Mouse (Mus musculus) neural tube, embryonic 11.5 days (tissue): Measurements from ENCODE around the gene Hnrnpa2b1. TPM values are rescaled to one million over a fixed set of nuclear protein-coding genes. Genes with fewer than 3 reads are reported as not detected.

ENCODE experiments used
- ATAC-seq: fragments of 200-750 bp; cut with Nextera tagmentation; 2 replicates; pipeline ENCODE4 v1.8.0; 2017; ENCODE audit warnings: moderate number of reproducible peaks, mild to moderate bottlenecking, moderate TSS enrichment, moderate library complexity; ENCODE audit not compliant: insufficient read depth, low FRiP score, low TSS enrichment
- DNase-seq: peaks from one replicate; pipeline ENCODE4 v3.0.0-alpha.2; 2015; ENCODE audit warnings: low spot score
- H3K27ac ChIP-seq: fragments of 300-500 bp; sonication (generic); 2 replicates; pipeline ENCODE4 v1.5.1; 2014; ENCODE audit warnings: low read depth, mild to moderate bottlenecking, low read length
- H3K27me3 ChIP-seq: fragments of 300-500 bp; sonication (generic); 2 replicates; pipeline ENCODE4 v1.6.1; 2014; ENCODE audit warnings: mild to moderate bottlenecking, low read length, mixed read lengths; ENCODE audit not compliant: control insufficient read depth, insufficient read depth
- H3K36me3 ChIP-seq: fragments of 300-500 bp; sonication (generic); 2 replicates; pipeline ENCODE4 v1.6.1; 2014; ENCODE audit warnings: mild to moderate bottlenecking, low read length, moderate library complexity, mixed read lengths; ENCODE audit not compliant: control insufficient read depth, insufficient read depth
- H3K4me1 ChIP-seq: fragments of 300-500 bp; sonication (generic); 2 replicates; pipeline ENCODE4 v1.6.1; 2014; ENCODE audit warnings: low read length, mixed read lengths; ENCODE audit not compliant: control insufficient read depth, insufficient read depth
- H3K4me2 ChIP-seq: fragments of 300-500 bp; sonication (generic); 2 replicates; pipeline ENCODE4 v1.6.1; 2014; ENCODE audit warnings: low read depth, mild to moderate bottlenecking, moderate library complexity
- H3K4me3 ChIP-seq: fragments of 300-500 bp; sonication (generic); 2 replicates; pipeline ENCODE4 v1.5.1; 2014; ENCODE audit warnings: low read depth, low read length
- H3K9ac ChIP-seq: fragments of 300-500 bp; sonication (generic); 2 replicates; pipeline ENCODE4 v1.6.1; 2014; ENCODE audit warnings: mild to moderate bottlenecking, low read length
- H3K9me3 ChIP-seq: fragments of 300-500 bp; sonication (generic); 2 replicates; pipeline ENCODE4 v1.6.1; 2016; ENCODE audit warnings: low read length; ENCODE audit not compliant: control insufficient read depth
- WGBS: fragments of 180-500 bp; shearing (Covaris S2); extraction: QIAGEN DNeasy Blood & Tissue Kit; methylation state at CpG from one replicate; pipeline ENCODE4 v1.1.7; 2014; 5-methylcytosine and 5-hydroxymethylcytosine counted together
- polyA plus RNA-seq: library from polyadenylated mRNA; unstranded; fragments of >200 nt; fragmentation: Nextera tagmentation; extraction: Ambion mirVana; gene quantifications from 2 replicates; pipeline ENCODE4 v1.2.1, GENCODE M21; 2014

The Hnrnpa2b1 gene
- polyA plus RNA-seq, 1 experiment from 2014 or later = 1,608 TPM

DNA sequence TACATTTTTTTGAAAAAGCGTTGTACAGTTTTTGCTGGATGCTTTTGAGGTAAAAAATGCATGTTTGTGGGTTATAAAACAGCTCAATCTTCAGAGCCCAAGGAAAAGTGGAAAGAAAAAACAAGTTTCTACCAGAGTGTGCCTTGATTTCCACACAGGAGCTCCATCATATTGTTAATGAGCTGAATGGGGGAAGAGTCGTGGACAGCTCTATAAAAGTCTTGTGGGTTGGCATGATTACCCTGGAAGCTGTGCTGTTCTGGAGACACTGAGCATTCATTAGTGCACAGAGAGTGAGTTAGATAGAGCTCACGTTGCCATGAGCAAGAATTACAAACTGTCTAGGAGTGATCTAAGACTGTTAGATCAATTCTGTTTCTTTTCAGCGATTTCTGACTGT lies 2.5 kb upstream of the Hnrnpa2b1 start:
- DNase-seq = no peak
- ATAC-seq = no peak
- peaks cover 9% of the 10 kb centered on the region; the same call in 1 of the 2 replicates for H3K36me3 ChIP-seq

DNA sequence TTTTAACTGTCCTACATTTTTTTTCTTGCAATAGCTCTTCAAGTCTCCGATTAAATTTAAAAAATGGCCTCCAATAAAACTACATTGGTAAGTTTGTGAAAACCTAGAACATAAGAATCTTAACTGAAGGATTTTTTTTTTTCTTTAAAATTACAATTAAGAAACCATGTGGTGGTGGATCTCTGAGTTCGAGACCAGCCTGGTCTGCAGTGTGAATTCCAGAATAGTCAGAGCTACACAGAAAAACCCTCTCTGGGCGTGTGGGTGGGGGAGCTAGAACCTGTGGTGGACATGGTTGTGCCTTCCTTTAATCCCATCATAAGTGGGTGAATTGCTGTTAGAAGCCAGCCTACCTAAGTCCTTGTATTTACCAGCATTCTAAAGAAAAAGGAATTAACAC lies 2.1 kb upstream of the Hnrnpa2b1 start:
- Histone ChIP-seq H3K4me1 (peaks cover 15% of the 10 kb centered on the region), H3K9ac (peak overlapping the region; percentile 35; the same call in 1 of the 2 replicates), H3K36me3 (peaks cover 9% of the 10 kb centered on the region; the same call in 1 of the 2 replicates), H3K9me3 (no peaks in the 10 kb centered on the region), H3K4me2 (peak overlapping the region; percentile 61), H3K27ac (no peak overlapping the region), H3K4me3 (peak overlapping the region; percentile 99), H3K27me3 (no peaks in the 10 kb centered on the region)
- DNase-seq (no peak), ATAC-seq (no peak)
- 28% methylated on average over 3 of the region's 3 CpGs for WGBS

More for the DNA sequence above, 2.5 kb upstream of the Hnrnpa2b1 start:
- Histone ChIP-seq H3K9ac (peak overlapping the region; percentile 35; the same call in 1 of the 2 replicates), H3K27ac (no peak overlapping the region), H3K27me3 (no peaks in the 10 kb centered on the region), H3K4me1 (peaks cover 12% of the 10 kb centered on the region), H3K4me3 (peak overlapping the region; percentile 99), H3K9me3 (no peaks in the 10 kb centered on the region), H3K4me2 (peak overlapping the region; percentile 61)
- WGBS = 56% methylated on average over 4 of the region's 4 CpGs

DNA sequence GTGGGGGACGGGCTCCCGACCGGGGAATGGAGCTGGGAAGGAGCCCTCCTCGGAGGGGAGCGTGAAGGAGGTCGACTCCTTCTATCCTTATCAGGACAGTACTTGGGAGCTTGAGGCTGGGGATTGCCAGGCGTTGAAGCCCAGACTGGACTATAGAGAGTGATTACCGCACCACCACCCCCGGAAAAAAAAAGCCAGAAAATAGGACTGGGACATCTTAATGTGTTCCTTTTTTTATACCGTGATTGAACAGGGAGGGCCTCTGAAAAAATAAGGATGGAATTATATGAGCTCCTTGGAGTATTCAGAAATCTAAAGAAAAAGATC lies 1.4 kb upstream of the Hnrnpa2b1 start:
- Histone ChIP-seq H3K9ac (peak overlapping the region; percentile 100), H3K27ac (peak overlapping the region; percentile 100), H3K9me3 (no peaks in the 10 kb centered on the region), H3K36me3 (peaks cover 9% of the 10 kb centered on the region; the same call in 1 of the 2 replicates), H3K4me1 (peaks cover 16% of the 10 kb centered on the region), H3K4me3 (peak overlapping the region; percentile 99), H3K27me3 (no peaks in the 10 kb centered on the region), H3K4me2 (peak overlapping the region; percentile 28; the same call in 1 of the 2 replicates)
- no peak for DNase-seq
- WGBS = 0% methylated on average over 10 of the region's 10 CpGs
- ATAC-seq = no peak; the same call in 1 of the 2 replicates

DNA sequence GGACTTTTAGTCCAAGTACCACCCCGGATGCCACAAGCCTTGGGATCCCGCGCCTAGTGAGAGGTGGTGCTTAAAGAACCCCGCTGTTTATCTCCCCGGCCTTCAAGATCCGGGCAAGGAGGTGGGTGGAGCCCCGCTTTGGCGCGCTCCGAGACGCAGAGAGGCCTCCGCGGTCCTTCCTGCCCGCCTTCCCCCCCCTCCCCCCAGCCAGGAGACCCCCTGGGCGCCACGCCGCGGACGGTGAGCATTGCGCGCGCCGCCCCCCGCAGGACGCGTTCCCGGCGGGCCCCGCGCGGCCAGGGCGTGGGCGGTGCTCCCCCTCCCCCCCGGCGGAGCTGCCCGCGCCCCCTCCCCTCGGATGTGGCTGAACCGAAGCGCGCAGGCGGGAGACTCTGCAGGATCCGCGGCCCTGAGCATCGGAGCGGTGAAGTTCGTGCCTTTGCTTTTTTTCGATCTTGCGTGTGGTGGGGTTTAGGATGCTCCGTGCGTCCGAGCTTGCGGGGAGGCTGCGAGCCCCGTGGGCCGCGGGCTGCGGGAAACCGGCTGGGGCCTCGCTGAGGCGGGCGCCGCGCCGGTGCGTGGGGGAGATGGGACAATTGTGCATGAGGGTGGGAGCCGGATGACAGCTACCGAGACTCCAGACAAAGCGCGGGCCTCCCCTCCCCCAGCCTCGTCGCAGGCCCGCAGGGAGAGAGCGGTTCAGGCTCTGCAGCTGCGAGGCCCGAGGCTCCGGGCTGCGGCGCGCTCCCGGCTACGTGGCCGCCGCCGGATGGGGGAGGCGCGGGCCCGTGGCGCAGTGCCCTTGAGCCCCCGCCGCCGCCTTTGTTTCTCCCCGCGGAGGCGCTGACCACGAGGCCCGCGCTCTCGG lies 851 bp upstream of the Hnrnpa2b1 start, which contains the start of gene Cbx3:
Cbx3 (plus strand) TSS at position 50 of the 868 bp plus-strand sequence.
- DNase-seq (peak; percentile 93), ATAC-seq (peak; percentile 70)
- Histone ChIP-seq H3K4me2 (peak within 1 kb of the TSS; percentile 55), H3K27ac (peak within 1 kb of the TSS; percentile 100), H3K4me3 (peak within 1 kb of the TSS; percentile 99), H3K27me3 (no peaks in the 10 kb centered on the region), H3K9me3 (no peaks in the 10 kb centered on the region), H3K36me3 (peaks cover 12% of the 10 kb centered on the region; the same call in 1 of the 2 replicates), H3K9ac (peak within 1 kb of the TSS; percentile 100), H3K4me1 (peaks cover 20% of the 10 kb centered on the region)
- under 1% methylated on average over 77 of the region's 99 CpGs for WGBS

DNA sequence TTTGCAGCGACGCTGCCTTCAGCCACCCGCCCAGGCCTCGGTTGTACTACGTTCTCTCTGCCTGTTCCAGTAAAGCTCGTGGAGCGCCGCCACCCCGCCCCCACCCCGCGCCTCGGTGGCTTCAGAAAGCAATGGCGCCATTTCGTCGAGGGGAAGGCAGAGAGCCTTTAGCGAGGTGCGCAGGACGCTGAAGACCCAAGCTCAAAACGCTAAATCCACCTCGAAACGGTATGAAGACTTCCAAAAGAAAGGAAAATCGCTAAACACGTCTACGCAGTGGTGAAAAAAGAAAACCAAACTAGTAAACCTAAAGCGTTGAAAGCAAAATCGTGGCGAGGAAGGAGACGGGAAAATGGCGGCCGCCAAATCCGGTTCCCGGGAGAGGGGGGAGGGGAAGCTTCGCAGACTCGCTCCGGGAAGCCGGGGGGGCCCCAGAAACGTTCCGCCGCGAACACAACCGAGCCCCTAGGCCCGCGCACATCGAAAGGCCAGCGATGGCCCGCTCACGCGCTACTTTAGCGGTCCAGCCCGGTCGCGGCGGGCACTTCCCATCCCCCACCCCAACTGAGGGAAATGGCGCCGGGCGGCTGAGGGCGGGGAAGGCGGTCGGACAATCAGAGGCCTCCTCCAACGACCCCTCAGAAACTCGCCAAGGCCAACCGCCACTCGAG lies 668 bp downstream of the Hnrnpa2b1 start:
- 0 out of 2 replicates have a peak, but pooled peaks cover 9% of the 10 kb centered on the region for H3K36me3 ChIP-seq
- H3K9me3 ChIP-seq = no peaks in the 10 kb centered on the region
- peak overlapping the region; percentile 100 for H3K27ac ChIP-seq
- peak; percentile 86 for DNase-seq
- no peaks in the 10 kb centered on the region for H3K27me3 ChIP-seq
- H3K4me3 ChIP-seq = peak overlapping the region; percentile 99
- H3K4me1 ChIP-seq = peaks cover 20% of the 10 kb centered on the region
- H3K9ac ChIP-seq = peak overlapping the region; percentile 100
- peak; percentile 32; the same call in 1 of the 2 replicates for ATAC-seq
- H3K4me2 ChIP-seq = peak overlapping the region; percentile 51
- under 1% methylated on average over 63 of the region's 63 CpGs for WGBS

DNA sequence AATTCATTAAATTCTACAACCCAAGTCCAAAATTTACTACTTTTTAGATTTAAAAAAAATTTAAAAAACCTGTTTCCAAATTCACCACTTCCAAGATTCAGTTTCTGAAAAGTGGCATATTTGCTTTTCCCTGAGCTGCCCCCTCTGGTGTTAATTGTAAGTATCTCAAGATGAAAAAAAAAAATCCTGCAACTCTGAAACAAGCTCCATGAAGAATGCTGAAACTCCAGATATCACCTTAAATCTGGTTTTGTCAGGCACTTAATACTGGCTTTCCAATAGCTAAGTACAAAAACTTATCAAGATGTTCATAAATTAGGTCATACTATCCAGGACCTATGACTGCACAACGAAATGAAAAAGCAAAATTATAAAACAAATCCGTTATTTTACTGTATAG lies 2.0 kb downstream of the Hnrnpa2b1 start:
- peak overlapping the region; percentile 55; the same call in 1 of the 2 replicates for H3K9ac ChIP-seq
- WGBS = 2% methylated on average over 2 of the region's 2 CpGs

DNA sequence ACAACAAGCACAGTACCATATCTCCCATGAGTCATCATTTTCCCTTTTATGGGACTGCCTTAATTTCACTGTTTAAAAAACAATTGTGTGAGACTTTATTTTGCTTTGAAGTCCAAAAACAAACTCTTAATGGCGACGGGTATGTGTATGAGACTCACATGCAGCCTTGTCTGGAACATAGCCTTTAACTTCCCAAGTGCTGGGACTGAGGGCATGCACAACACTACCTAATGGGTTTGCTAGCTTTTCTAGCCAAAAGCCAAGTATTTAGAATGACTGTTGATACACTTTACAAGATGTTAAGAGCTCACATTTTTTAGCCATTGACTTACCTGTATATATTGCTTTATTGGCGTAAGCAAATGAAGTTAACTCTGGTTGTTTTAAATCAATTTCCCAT lies 9.3 kb downstream of the Hnrnpa2b1 start:
- Histone ChIP-seq H3K9ac (no peak overlapping the region), H3K36me3 (peaks cover 20% of the 10 kb centered on the region), H3K9me3 (no peaks in the 10 kb centered on the region), H3K4me2 (no peak overlapping the region), H3K27ac (no peak overlapping the region), H3K4me1 (no peaks in the 10 kb centered on the region), H3K27me3 (no peaks in the 10 kb centered on the region), H3K4me3 (no peak overlapping the region)
- DNase-seq (no peak), ATAC-seq (no peak)
- WGBS = 84% methylated on average over 3 of the region's 3 CpGs

More for the DNA sequence above, 2.0 kb downstream of the Hnrnpa2b1 start:
- H3K27ac ChIP-seq = no peak overlapping the region
- no peaks in the 10 kb centered on the region for H3K27me3 ChIP-seq
- H3K4me3 ChIP-seq = peak overlapping the region; percentile 99
- DNase-seq (no peak), ATAC-seq (no peak)
- H3K9me3 ChIP-seq = no peaks in the 10 kb centered on the region
- peak overlapping the region; percentile 61 for H3K4me2 ChIP-seq
- peaks cover 12% of the 10 kb centered on the region for H3K4me1 ChIP-seq
- H3K36me3 ChIP-seq = peaks cover 4% of the 10 kb centered on the region; the same call in 1 of the 2 replicates

DNA sequence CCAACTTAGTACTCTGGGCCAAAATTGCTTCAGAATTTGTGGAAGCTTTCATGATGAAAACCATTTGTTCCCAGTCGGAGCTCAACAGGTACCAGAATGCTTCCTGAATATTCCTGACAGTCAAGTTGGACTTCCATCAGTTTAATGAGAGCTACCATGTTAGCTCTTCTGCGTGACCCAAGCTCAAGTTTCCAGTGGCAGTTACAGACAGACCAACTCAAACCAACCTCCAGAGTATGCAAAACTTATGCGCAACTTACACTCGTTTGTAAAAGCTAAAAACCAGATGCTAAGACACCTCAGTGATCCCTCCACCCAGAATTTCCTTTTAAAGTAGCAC lies 9.7 kb downstream of the Hnrnpa2b1 start:
- no peak for DNase-seq
- Histone ChIP-seq H3K4me2 (no peak overlapping the region), H3K9me3 (no peaks in the 10 kb centered on the region), H3K4me1 (no peaks in the 10 kb centered on the region), H3K36me3 (peaks cover 20% of the 10 kb centered on the region), H3K9ac (no peak overlapping the region), H3K27ac (no peak overlapping the region), H3K4me3 (no peak overlapping the region), H3K27me3 (no peaks in the 10 kb centered on the region)
- 78% methylated on average over 4 of the region's 4 CpGs for WGBS
- ATAC-seq = no peak
